Mouse (Mus musculus): ENCODE results near the gene Hist1h4c. TPM values are rescaled to one million over a fixed set of nuclear protein-coding genes. Genes with fewer than 3 reads are reported as not detected.

Hist1h4c gene
- total RNA-seq (2012; rRNA removed) (1,967 and 2,008 TPM in 2 replicates), polyA plus RNA-seq (2012; ENCODE audit: insufficient read depth in 1 of 2, insufficient read length in 2 of 2, low read depth in 1 of 2, low replicate concordance in 2 of 2, missing spikeins in 1 of 2) (1 to 10 TPM in 1 of 2 experiments, not detected in 1; 4.1 TPM)

DNA sequence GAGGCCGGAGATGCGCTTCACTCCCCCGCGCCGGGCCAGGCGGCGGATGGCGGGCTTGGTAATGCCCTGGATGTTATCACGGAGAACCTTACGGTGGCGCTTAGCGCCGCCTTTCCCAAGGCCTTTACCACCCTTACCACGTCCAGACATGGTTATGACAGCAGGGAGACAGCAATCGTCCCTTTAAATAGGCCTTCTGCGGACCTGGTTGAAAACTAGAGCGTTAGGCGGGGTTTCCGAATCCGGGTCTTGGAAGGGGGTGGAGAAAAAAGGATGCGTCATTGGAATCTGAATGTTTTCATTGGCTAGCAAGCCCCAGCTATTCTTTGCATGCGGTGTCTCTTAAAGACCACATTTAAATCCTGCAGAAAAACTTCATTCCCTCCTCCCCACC lies at the start of gene Hist1h4c:
Hist1h4c (minus strand) TSS at position 155 of the 394 bp plus-strand sequence.
- Histone ChIP-seq H3K27me3 (ENCODE audit: control insufficient read depth in 1 of 2, insufficient read depth in 2 of 2, low read length in 2 of 2) (no peaks in the 10 kb centered on the region), H3K79me2 (ENCODE audit: control insufficient read depth, insufficient read depth, low read length, poor library complexity) (no peaks in the 10 kb centered on the region; the same call in 1 of the 2 replicates), H3K27ac (ENCODE audit: control insufficient read depth, low read depth, low read length) (peak within 1 kb of the TSS; percentile 95), H3K9ac (ENCODE audit: control insufficient read depth, low read depth, low read length, poor library complexity, severe bottlenecking) (peak within 1 kb of the TSS; percentile 65), H3K36me3 (ENCODE audit: control insufficient read depth in 1 of 2, insufficient read depth in 2 of 2, low read length in 2 of 2) (peaks cover 0 to 46% of the 10 kb centered on the region in 2 experiments; a peak in 2 of 4 replicates), H3K4me1 (ENCODE audit: control insufficient read depth in 1 of 2, insufficient read depth in 2 of 2, low read length in 2 of 2) (peaks cover 0 to 31% of the 10 kb centered on the region in 2 experiments; a peak in 2 of 4 replicates), H3K4me3 (ENCODE audit: control insufficient read depth in 1 of 2, insufficient read depth in 1 of 2, low read depth in 2 of 2, low read length in 2 of 2) (peak within 1 kb of the TSS; percentile 0 to 36; a peak in 3 of 4 replicates), H3K9me3 (replicated peaks; ENCODE audit: insufficient read depth, low read length) (no peaks in the 10 kb centered on the region)
- peak; percentile 99 for DNase-seq (ENCODE audit: low read depth, low spot score)
- TF ChIP-seq RAD21 (IDR thresholded peaks at IDR 0.05; ENCODE audit: low read depth, low read length) (no peak), MAX (IDR thresholded peaks at IDR 0.05; ENCODE audit: low read length) (no peak), TAL1 (IDR thresholded peaks at IDR 0.05; ENCODE audit: low read length) (peak; percentile 21; the same call in 1 of the 2 replicates), UBTF (IDR thresholded peaks at IDR 0.05; ENCODE audit: borderline replicate concordance, insufficient read depth, low read depth, low read length) (peak; percentile 18; the same call in 1 of the 2 replicates), ZMIZ1 (IDR thresholded peaks at IDR 0.05; ENCODE audit: low read depth, low read length) (no peak), POLR2AphosphoS2 (IDR thresholded peaks at IDR 0.05; ENCODE audit: low read length) (no peak), MAFK (IDR thresholded peaks at IDR 0.05; ENCODE audit: borderline replicate concordance, low read depth, low read length) (no peak), POLR2AphosphoS5 (IDR thresholded peaks at IDR 0.05; ENCODE audit: borderline replicate concordance, low read depth, low read length) (peak; percentile 99), CTCF (IDR thresholded peaks at IDR 0.05 in 2 of 3, conservative IDR thresholded peaks at IDR 0.05 in 1 of 3; ENCODE audit: control insufficient read depth in 1 of 3, insufficient read depth in 1 of 3, low read depth in 2 of 3, low read length in 3 of 3, poor library complexity in 1 of 3, severe bottlenecking in 1 of 3) (peak in 1 of 3 experiments; percentile 15; a peak in 1 of 6 replicates), BHLHE40 (IDR thresholded peaks at IDR 0.05; ENCODE audit: borderline replicate concordance, low read depth, low read length) (no peak), TBP (IDR thresholded peaks at IDR 0.05; ENCODE audit: low read depth, low read length) (peak; percentile 99), USF1 (IDR thresholded peaks at IDR 0.05; ENCODE audit: low read depth, low read length) (no peak), POLR2A (IDR thresholded peaks at IDR 0.05; ENCODE audit: control insufficient read depth in 1 of 2, insufficient read depth in 1 of 2, low read depth in 1 of 2, low read length in 2 of 2, poor library complexity in 1 of 2) (peak; percentile 100), MXI1 (IDR thresholded peaks at IDR 0.05; ENCODE audit: low read depth, low read length) (no peak)

DNA sequence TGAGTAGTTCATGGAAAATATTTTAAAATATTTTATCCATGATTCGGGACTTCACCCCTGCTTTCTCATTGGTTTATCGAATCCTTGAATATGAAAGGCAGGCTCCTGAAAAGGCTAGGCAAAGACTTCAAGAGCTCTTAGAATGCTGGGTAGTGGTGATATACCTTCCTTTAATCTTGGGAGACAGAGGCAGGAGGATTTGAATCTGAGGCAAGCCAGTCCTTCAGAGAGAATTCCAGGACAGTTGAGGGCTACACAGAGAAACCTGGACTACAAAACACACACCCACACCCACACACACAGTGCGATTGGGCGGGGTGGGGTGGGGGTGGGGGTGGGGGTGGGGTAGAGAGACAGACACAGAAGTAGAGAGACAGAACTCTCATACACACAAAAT lies 49.6 kb upstream of the Hist1h4c start:
- Histone ChIP-seq H3K27me3 (ENCODE audit: control insufficient read depth in 1 of 2, insufficient read depth in 2 of 2, low read length in 2 of 2) (no peaks in the 10 kb centered on the region), H3K9me3 (replicated peaks; ENCODE audit: insufficient read depth, low read length) (no peaks in the 10 kb centered on the region), H3K4me1 (ENCODE audit: control insufficient read depth in 1 of 2, insufficient read depth in 2 of 2, low read length in 2 of 2) (peaks cover 0 to 16% of the 10 kb centered on the region in 2 experiments; a peak in 2 of 4 replicates), H3K4me3 (ENCODE audit: control insufficient read depth in 1 of 2, insufficient read depth in 1 of 2, low read depth in 2 of 2, low read length in 2 of 2) (peak overlapping the region; percentile 2 to 17; a peak in 3 of 4 replicates), H3K27ac (ENCODE audit: control insufficient read depth, low read depth, low read length) (peak overlapping the region; percentile 99), H3K9ac (ENCODE audit: control insufficient read depth, low read depth, low read length, poor library complexity, severe bottlenecking) (peak overlapping the region; percentile 85), H3K36me3 (ENCODE audit: control insufficient read depth in 1 of 2, insufficient read depth in 2 of 2, low read length in 2 of 2) (peaks cover 0 to 40% of the 10 kb centered on the region in 2 experiments; a peak in 2 of 4 replicates), H3K79me2 (ENCODE audit: control insufficient read depth, insufficient read depth, low read length, poor library complexity) (peaks cover 1% of the 10 kb centered on the region; the same call in 1 of the 2 replicates)
- TF ChIP-seq USF1 (IDR thresholded peaks at IDR 0.05; ENCODE audit: low read depth, low read length), result no peak
- no peak for TF ChIP-seq E2F4 (IDR thresholded peaks at IDR 0.05; ENCODE audit: borderline replicate concordance, low read depth, low read length)
- TF ChIP-seq GABPA (IDR thresholded peaks at IDR 0.05; ENCODE audit: low read depth, low read length), result no peak
- no peak for TF ChIP-seq MAZ (IDR thresholded peaks at IDR 0.05; ENCODE audit: low read depth, low read length)
- no peak for TF ChIP-seq POLR2AphosphoS2 (IDR thresholded peaks at IDR 0.05; ENCODE audit: low read length)
- no peak for TF ChIP-seq RCOR1 (IDR thresholded peaks at IDR 0.05; ENCODE audit: low read depth, low read length)
- no peak for TF ChIP-seq UBTF (IDR thresholded peaks at IDR 0.05; ENCODE audit: borderline replicate concordance, insufficient read depth, low read depth, low read length)
- no peak for TF ChIP-seq HCFC1 (IDR thresholded peaks at IDR 0.05; ENCODE audit: low read depth, low read length)
- TF ChIP-seq MAFK (IDR thresholded peaks at IDR 0.05; ENCODE audit: borderline replicate concordance, low read depth, low read length), result no peak
- TF ChIP-seq MYB (IDR thresholded peaks at IDR 0.05; ENCODE audit: low read depth, low read length), result no peak
- TF ChIP-seq POLR2A (IDR thresholded peaks at IDR 0.05; ENCODE audit: control insufficient read depth in 1 of 2, insufficient read depth in 1 of 2, low read depth in 1 of 2, low read length in 2 of 2, poor library complexity in 1 of 2), result no peak; a peak in 1 of 4 replicates
- TF ChIP-seq ZMIZ1 (IDR thresholded peaks at IDR 0.05; ENCODE audit: low read depth, low read length), result no peak
- TF ChIP-seq NELFE (IDR thresholded peaks at IDR 0.05; ENCODE audit: low read depth, low read length), result no peak
- no peak for TF ChIP-seq ZNF384 (IDR thresholded peaks at IDR 0.05; ENCODE audit: low read depth, low read length)
- TF ChIP-seq ZC3H11A (IDR thresholded peaks at IDR 0.05; ENCODE audit: low read depth, low read length), result no peak
- peak; percentile 77 for DNase-seq (ENCODE audit: low read depth, low spot score)

All from MEL (cell line).